Mouse (Mus musculus) heart, embryonic 15.5 days (tissue): Measurements from ENCODE around the gene Kl. TPM values are rescaled to one million over a fixed set of nuclear protein-coding genes. Genes with fewer than 3 reads are reported as not detected.

Source experiments
- ATAC-seq: fragments of 200-750 bp; cut with Nextera tagmentation; replicated peaks from 2 replicates; pipeline ENCODE4 v1.8.0; 2017; ENCODE audit warnings: low read depth, moderate TSS enrichment; ENCODE audit not compliant: insufficient number of reproducible peaks, insufficient read depth, low FRiP score
- H3K27ac ChIP-seq: fragments of 300-500 bp; sonication (generic); 2 replicates; pipeline ENCODE4 v1.5.1; 2015; ENCODE audit warnings: mild to moderate bottlenecking, inconsistent platforms
- H3K27me3 ChIP-seq: fragments of 300-500 bp; sonication (generic); 2 replicates; pipeline ENCODE4 v1.6.1; 2015; ENCODE audit warnings: inconsistent platforms
- H3K36me3 ChIP-seq: fragments of 300-500 bp; sonication (generic); 2 replicates; pipeline ENCODE4 v1.6.1; 2015; ENCODE audit warnings: mild to moderate bottlenecking, inconsistent platforms
- H3K4me1 ChIP-seq: fragments of 300-500 bp; sonication (generic); replicated peaks from 2 replicates; pipeline ENCODE4 v1.6.1; 2015; ENCODE audit warnings: inconsistent platforms
- H3K4me2 ChIP-seq: fragments of 300-500 bp; sonication (generic); 2 replicates; pipeline ENCODE4 v1.6.1; 2015; ENCODE audit warnings: inconsistent platforms, mild to moderate bottlenecking, moderate library complexity
- H3K4me3 ChIP-seq: fragments of 300-500 bp; sonication (generic); 2 replicates; pipeline ENCODE4 v1.5.1; 2015; ENCODE audit warnings: mild to moderate bottlenecking, inconsistent platforms
- H3K9ac ChIP-seq: fragments of 300-500 bp; sonication (generic); 2 replicates; pipeline ENCODE4 v1.6.1; 2015; ENCODE audit warnings: mild to moderate bottlenecking, inconsistent platforms
- H3K9me3 ChIP-seq: fragments of 300-500 bp; sonication (generic); replicated peaks from 2 replicates; pipeline ENCODE4 v1.6.1; 2016; ENCODE audit warnings: inconsistent platforms
- WGBS: fragments of 180-500 bp; shearing (Covaris S2); methylation state at CpG from one replicate; pipeline ENCODE4 v1.1.7; 2015; ENCODE audit warnings: mixed read lengths; 5-methylcytosine and 5-hydroxymethylcytosine counted together
- polyA plus RNA-seq: library from polyadenylated mRNA; unstranded; fragments of >200 nt; fragmentation: Nextera tagmentation; extraction: Ambion mirVana; gene quantifications from 2 replicates; pipeline ENCODE4 v1.2.1, GENCODE M21; 2015

Gene Kl
- polyA plus RNA-seq, 1 experiment from 2014 or later, result 0.35 TPM

- Histone ChIP-seq H3K4me3 (no peak overlapping the region), H3K36me3 (no peaks in the 10 kb centered on the region), H3K27ac (no peak overlapping the region), H3K4me2 (no peak overlapping the region), H3K27me3 (no peaks in the 10 kb centered on the region), H3K9ac (no peak overlapping the region), H3K4me1 (no peaks in the 10 kb centered on the region), H3K9me3 (no peaks in the 10 kb centered on the region)
- 65% methylated on average over 2 of the region's 2 CpGs for WGBS
- ATAC-seq, result no peak
Observed at GRCm38 (mm10) chr5:150932596-150932995, 19.8 kb upstream of the Kl start.

GRCm38 (mm10) chr5:150936213-150936612 is 16.2 kb upstream of the Kl start:
- Histone ChIP-seq H3K4me2 (no peak overlapping the region), H3K27me3 (no peaks in the 10 kb centered on the region), H3K9ac (no peak overlapping the region), H3K4me3 (no peak overlapping the region), H3K36me3 (no peaks in the 10 kb centered on the region), H3K27ac (no peak overlapping the region), H3K4me1 (no peaks in the 10 kb centered on the region), H3K9me3 (no peaks in the 10 kb centered on the region)
- no peak for ATAC-seq
- 48% methylated on average over 5 of the region's 5 CpGs for WGBS

- Histone ChIP-seq H3K4me3 (no peak overlapping the region), H3K4me1 (no peaks in the 10 kb centered on the region), H3K27me3 (no peaks in the 10 kb centered on the region), H3K36me3 (no peaks in the 10 kb centered on the region), H3K27ac (no peak overlapping the region), H3K9ac (no peak overlapping the region), H3K9me3 (no peaks in the 10 kb centered on the region), H3K4me2 (no peak overlapping the region)
- WGBS, result 70% methylated on average over 4 of the region's 4 CpGs
- no peak for ATAC-seq
Observed at GRCm38 (mm10) chr5:150936807-150937206, 15.6 kb upstream of the Kl start.

GRCm38 (mm10) chr5:150937501-150937900 is 14.9 kb upstream of the Kl start:
- Histone ChIP-seq H3K9me3 (no peaks in the 10 kb centered on the region), H3K27ac (no peak overlapping the region), H3K27me3 (no peaks in the 10 kb centered on the region), H3K4me2 (no peak overlapping the region), H3K9ac (no peak overlapping the region), H3K4me3 (no peak overlapping the region), H3K36me3 (no peaks in the 10 kb centered on the region), H3K4me1 (no peaks in the 10 kb centered on the region)
- 73% methylated on average over 2 of the region's 2 CpGs for WGBS
- no peak for ATAC-seq

GRCm38 (mm10) chr5:150945576-150945975 is 6.8 kb upstream of the Kl start:
- Histone ChIP-seq H3K27ac (no peak overlapping the region), H3K9ac (no peak overlapping the region), H3K4me3 (no peak overlapping the region), H3K4me2 (no peak overlapping the region), H3K27me3 (0 out of 2 replicates have a peak, but pooled peaks cover 3% of the 10 kb centered on the region), H3K36me3 (no peaks in the 10 kb centered on the region), H3K4me1 (no peaks in the 10 kb centered on the region), H3K9me3 (no peaks in the 10 kb centered on the region)
- WGBS, result 95% methylated on average over 2 of the region's 2 CpGs
- no peak for ATAC-seq

- no peaks in the 10 kb centered on the region for H3K36me3 ChIP-seq
- 85% methylated on average over 3 of the region's 3 CpGs for WGBS
- peaks cover 37% of the 10 kb centered on the region for H3K27me3 ChIP-seq
- no peak overlapping the region for H3K4me2 ChIP-seq
- H3K9ac ChIP-seq, result no peak overlapping the region
- H3K4me3 ChIP-seq, result no peak overlapping the region
- H3K27ac ChIP-seq, result no peak overlapping the region
- no peaks in the 10 kb centered on the region for H3K9me3 ChIP-seq
- peaks cover 17% of the 10 kb centered on the region for H3K4me1 ChIP-seq
- ATAC-seq, result no peak
Observed at GRCm38 (mm10) chr5:150949131-150949530, 3.3 kb upstream of the Kl start.

- H3K4me2 ChIP-seq, result no peak overlapping the region
- H3K9ac ChIP-seq, result no peak overlapping the region
- no peaks in the 10 kb centered on the region for H3K36me3 ChIP-seq
- 90% methylated on average over 7 of the region's 7 CpGs for WGBS
- H3K4me3 ChIP-seq, result no peak overlapping the region
- H3K27ac ChIP-seq, result no peak overlapping the region
- H3K4me1 ChIP-seq, result peaks cover 17% of the 10 kb centered on the region
- ATAC-seq, result no peak
- H3K9me3 ChIP-seq, result no peaks in the 10 kb centered on the region
- peaks cover 51% of the 10 kb centered on the region for H3K27me3 ChIP-seq
Observed at GRCm38 (mm10) chr5:150951325-150951724, 1.1 kb upstream of the Kl start.

- peak overlapping the region; percentile 50 for H3K9ac ChIP-seq
- ATAC-seq, result peak; percentile 60
- 3% methylated on average over 75 of the region's 89 CpGs for WGBS
- H3K36me3 ChIP-seq, result no peaks in the 10 kb centered on the region
- H3K4me3 ChIP-seq, result peak overlapping the region; percentile 51
- H3K9me3 ChIP-seq, result no peaks in the 10 kb centered on the region
- no peak overlapping the region for H3K27ac ChIP-seq
- peak overlapping the region; percentile 87 for H3K4me2 ChIP-seq
- peaks cover 17% of the 10 kb centered on the region for H3K4me1 ChIP-seq
- peaks cover 51% of the 10 kb centered on the region for H3K27me3 ChIP-seq
Observed at GRCm38 (mm10) chr5:150952669-150953521, 488 bp downstream of the Kl start.

GRCm38 (mm10) chr5:150954791-150955190 is 2.4 kb downstream of the Kl start:
- H3K36me3 ChIP-seq, result no peaks in the 10 kb centered on the region
- H3K9me3 ChIP-seq, result no peaks in the 10 kb centered on the region
- no peak overlapping the region for H3K9ac ChIP-seq
- H3K27me3 ChIP-seq, result peaks cover 49% of the 10 kb centered on the region
- H3K4me3 ChIP-seq, result no peak overlapping the region
- no peak overlapping the region for H3K27ac ChIP-seq
- 87% methylated on average over 9 of the region's 9 CpGs for WGBS
- H3K4me1 ChIP-seq, result peaks cover 17% of the 10 kb centered on the region
- no peak overlapping the region for H3K4me2 ChIP-seq
- ATAC-seq, result no peak

GRCm38 (mm10) chr5:150959861-150960260 is 7.5 kb downstream of the Kl start:
- H3K4me3 ChIP-seq, result no peak overlapping the region
- ATAC-seq, result no peak
- 79% methylated on average over 1 of the region's 1 CpGs for WGBS

GRCm38 (mm10) chr5:150961615-150962014 is 9.2 kb downstream of the Kl start:
- no peaks in the 10 kb centered on the region for H3K4me1 ChIP-seq
- ATAC-seq, result no peak
- no peak overlapping the region for H3K4me2 ChIP-seq
- H3K9ac ChIP-seq, result no peak overlapping the region
- WGBS, result 80% methylated on average over 1 of the region's 1 CpGs
- no peaks in the 10 kb centered on the region for H3K27me3 ChIP-seq
- H3K4me3 ChIP-seq, result no peak overlapping the region
- no peaks in the 10 kb centered on the region for H3K36me3 ChIP-seq
- no peaks in the 10 kb centered on the region for H3K9me3 ChIP-seq
- H3K27ac ChIP-seq, result no peak overlapping the region

More at GRCm38 (mm10) chr5:150959861-150960260, 7.5 kb downstream of the Kl start:
- H3K4me2 ChIP-seq, result no peak overlapping the region
- H3K36me3 ChIP-seq, result no peaks in the 10 kb centered on the region
- H3K9me3 ChIP-seq, result no peaks in the 10 kb centered on the region
- H3K9ac ChIP-seq, result no peak overlapping the region
- H3K27me3 ChIP-seq, result peaks cover 8% of the 10 kb centered on the region; the same call in 1 of the 2 replicates
- no peaks in the 10 kb centered on the region for H3K4me1 ChIP-seq
- H3K27ac ChIP-seq, result no peak overlapping the region

GRCm38 (mm10) chr5:150962756-150963155 is 10.3 kb downstream of the Kl start:
- Histone ChIP-seq H3K9ac (no peak overlapping the region), H3K4me2 (no peak overlapping the region), H3K4me3 (no peak overlapping the region), H3K9me3 (no peaks in the 10 kb centered on the region), H3K27me3 (no peaks in the 10 kb centered on the region), H3K4me1 (no peaks in the 10 kb centered on the region), H3K36me3 (no peaks in the 10 kb centered on the region), H3K27ac (no peak overlapping the region)
- no peak for ATAC-seq
- WGBS, result 65% methylated on average over 1 of the region's 1 CpGs
